Mouse (Mus musculus): Measurements from ENCODE around the gene Ltbp4. TPM values are rescaled to one million over a fixed set of nuclear protein-coding genes. Genes with fewer than 3 reads are reported as not detected.

Ltbp4 gene
- polyA plus RNA-seq, 1 experiment from 2014 or later = 81.0 TPM

GRCm38 (mm10) chr7:27359162-27359561 lies 21.7 kb upstream of the Ltbp4 start:
- H3K4me2 ChIP-seq (replicated peaks; ENCODE audit: low read depth) = no peak overlapping the region
- no peak overlapping the region for H3K9ac ChIP-seq (ENCODE audit: low read length)
- no peak overlapping the region for H3K4me3 ChIP-seq (ENCODE audit: low read depth, low read length)
- peaks cover 9% of the 10 kb centered on the region; the same call in 1 of the 2 replicates for H3K4me1 ChIP-seq (replicated peaks; ENCODE audit: control insufficient read depth, insufficient read depth)
- DNase-seq (ENCODE audit: low spot score) (no peak), ATAC-seq (ENCODE audit: low FRiP score, low TSS enrichment) (no peak)
- H3K27me3 ChIP-seq (ENCODE audit: control insufficient read depth, insufficient read depth, low read length) = no peaks in the 10 kb centered on the region
- H3K9me3 ChIP-seq (ENCODE audit: control insufficient read depth, low read length) = no peaks in the 10 kb centered on the region
- H3K27ac ChIP-seq (replicated peaks) = no peak overlapping the region
- TF ChIP-seq CTCF (IDR thresholded peaks at IDR 0.05; ENCODE audit: low read depth) = peak; percentile 26
- no peak for TF ChIP-seq EP300 (optimal IDR thresholded peaks at IDR 0.05)
- 58% methylated on average over 2 of the region's 2 CpGs for WGBS
- no peaks in the 10 kb centered on the region for H3K36me3 ChIP-seq (ENCODE audit: control insufficient read depth, insufficient read depth, low read length)

GRCm38 (mm10) chr7:27357595-27357978 lies 20.1 kb upstream of the Ltbp4 start:
- peak overlapping the region; percentile 68 for H3K4me3 ChIP-seq (ENCODE audit: low read depth, low read length)
- no peaks in the 10 kb centered on the region for H3K36me3 ChIP-seq (ENCODE audit: control insufficient read depth, insufficient read depth, low read length)
- DNase-seq (ENCODE audit: low spot score) (no peak), ATAC-seq (ENCODE audit: low FRiP score, low TSS enrichment) (no peak)
- no peak for TF ChIP-seq CTCF (IDR thresholded peaks at IDR 0.05; ENCODE audit: low read depth)
- no peak for TF ChIP-seq EP300 (optimal IDR thresholded peaks at IDR 0.05)
- H3K4me2 ChIP-seq (replicated peaks; ENCODE audit: low read depth) = peak overlapping the region; percentile 77
- peaks cover 9% of the 10 kb centered on the region; the same call in 1 of the 2 replicates for H3K4me1 ChIP-seq (replicated peaks; ENCODE audit: control insufficient read depth, insufficient read depth)
- no peak overlapping the region for H3K9ac ChIP-seq (ENCODE audit: low read length)
- H3K27ac ChIP-seq (replicated peaks) = peak overlapping the region; percentile 88
- WGBS = 20% methylated on average over 3 of the region's 3 CpGs
- H3K9me3 ChIP-seq (ENCODE audit: control insufficient read depth, low read length) = no peaks in the 10 kb centered on the region
- no peaks in the 10 kb centered on the region for H3K27me3 ChIP-seq (ENCODE audit: control insufficient read depth, insufficient read depth, low read length)

DNA sequence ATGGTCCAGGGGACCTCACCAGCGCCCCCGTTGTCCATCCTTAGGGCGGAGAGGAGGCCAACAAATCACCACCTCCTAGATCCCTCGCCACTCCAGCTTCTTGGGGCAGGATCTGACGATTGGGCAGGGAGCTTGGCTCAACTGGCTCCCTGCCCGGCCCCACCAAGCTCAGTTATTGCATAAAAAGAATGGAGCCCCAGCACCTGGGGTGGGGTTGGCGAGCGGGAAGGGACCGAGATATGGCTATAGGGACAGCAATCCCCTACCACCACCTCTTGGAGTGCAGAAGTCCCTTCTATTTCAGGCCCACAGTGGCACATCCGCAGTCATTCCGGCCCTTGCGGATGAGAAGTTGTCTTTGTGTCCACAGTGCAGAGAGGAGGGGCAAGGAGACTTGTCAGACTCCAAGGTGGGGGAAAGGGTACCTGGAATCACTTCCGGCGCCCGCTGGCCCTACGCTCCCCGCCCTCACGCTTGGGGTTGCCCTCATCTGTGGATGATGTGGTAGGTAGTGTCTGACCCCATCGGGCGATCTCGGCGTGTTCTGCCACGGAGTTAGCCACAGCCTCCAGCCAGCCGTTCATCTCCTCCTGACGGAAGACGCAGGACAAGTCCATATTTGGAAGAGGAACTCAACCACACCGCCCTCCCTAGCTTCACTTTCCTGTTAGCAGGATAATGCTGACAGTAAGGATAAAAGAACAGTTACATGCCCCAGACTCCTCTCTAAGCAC lies 19.5 kb upstream of the Ltbp4 start, which contains the start of gene Gm20479:
Gene Gm20479, minus strand, starts transcription at position 559 of the 734 bp plus-strand sequence.
- no peaks in the 10 kb centered on the region for H3K27me3 ChIP-seq (ENCODE audit: control insufficient read depth, insufficient read depth, low read length)
- TF ChIP-seq CTCF (IDR thresholded peaks at IDR 0.05; ENCODE audit: low read depth) (peak; percentile 35), EP300 (optimal IDR thresholded peaks at IDR 0.05) (no peak)
- H3K4me1 ChIP-seq (replicated peaks; ENCODE audit: control insufficient read depth, insufficient read depth) = peaks cover 9% of the 10 kb centered on the region; the same call in 1 of the 2 replicates
- DNase-seq (ENCODE audit: low spot score) = no peak
- peak within 1 kb of the TSS; percentile 53 for H3K9ac ChIP-seq (ENCODE audit: low read length)
- peak within 1 kb of the TSS; percentile 77 for H3K4me2 ChIP-seq (replicated peaks; ENCODE audit: low read depth)
- peak within 1 kb of the TSS; percentile 68 for H3K4me3 ChIP-seq (ENCODE audit: low read depth, low read length)
- H3K27ac ChIP-seq (replicated peaks) = peak within 1 kb of the TSS; percentile 88
- H3K9me3 ChIP-seq (ENCODE audit: control insufficient read depth, low read length) = no peaks in the 10 kb centered on the region
- WGBS = 6% methylated on average over 25 of the region's 27 CpGs
- ATAC-seq (ENCODE audit: low FRiP score, low TSS enrichment) = no peak
- no peaks in the 10 kb centered on the region for H3K36me3 ChIP-seq (ENCODE audit: control insufficient read depth, insufficient read depth, low read length)

DNA sequence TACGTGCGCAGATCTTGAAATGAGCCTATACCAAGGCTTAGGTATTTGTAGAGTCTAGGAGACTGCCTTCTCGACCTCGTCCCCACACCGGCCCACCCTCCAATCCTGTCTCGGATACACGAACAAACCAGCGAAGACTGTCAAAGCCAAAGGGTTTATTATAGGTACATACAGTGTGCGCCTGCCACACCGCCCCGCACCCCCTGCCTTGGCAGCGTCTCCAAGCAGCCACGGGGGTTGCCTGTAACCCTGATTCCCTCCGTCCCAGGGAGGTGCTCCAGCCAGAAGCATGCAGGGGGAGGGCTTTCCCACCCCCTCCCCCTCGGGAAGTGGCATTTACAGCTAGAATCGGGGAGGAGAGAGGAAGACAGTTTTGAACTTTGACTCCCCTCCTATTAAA lies 18.8 kb upstream of the Ltbp4 start:
- peak; percentile 25 for ATAC-seq (ENCODE audit: low FRiP score, low TSS enrichment)
- Histone ChIP-seq H3K9ac (ENCODE audit: low read length) (no peak overlapping the region), H3K9me3 (ENCODE audit: control insufficient read depth, low read length) (no peaks in the 10 kb centered on the region), H3K27ac (replicated peaks) (peak overlapping the region; percentile 88), H3K36me3 (ENCODE audit: control insufficient read depth, insufficient read depth, low read length) (0 out of 2 replicates have a peak, but pooled peaks cover 3% of the 10 kb centered on the region), H3K27me3 (ENCODE audit: control insufficient read depth, insufficient read depth, low read length) (no peaks in the 10 kb centered on the region), H3K4me2 (replicated peaks; ENCODE audit: low read depth) (peak overlapping the region; percentile 77), H3K4me1 (replicated peaks; ENCODE audit: control insufficient read depth, insufficient read depth) (peaks cover 9% of the 10 kb centered on the region; the same call in 1 of the 2 replicates), H3K4me3 (ENCODE audit: low read depth, low read length) (peak overlapping the region; percentile 68)
- WGBS = 3% methylated on average over 16 of the region's 16 CpGs
- peak; percentile 49 for DNase-seq (ENCODE audit: low spot score)
- TF ChIP-seq EP300 (optimal IDR thresholded peaks at IDR 0.05) = no peak
- TF ChIP-seq CTCF (IDR thresholded peaks at IDR 0.05; ENCODE audit: low read depth) = no peak

GRCm38 (mm10) chr7:27355745-27356240 lies 18.3 kb upstream of the Ltbp4 start, which contains the start of gene Shkbp1:
Gene Shkbp1 (minus strand): TSS chr7:27356019.
- Histone ChIP-seq H3K27ac (replicated peaks) (peak within 1 kb of the TSS; percentile 88), H3K27me3 (ENCODE audit: control insufficient read depth, insufficient read depth, low read length) (no peaks in the 10 kb centered on the region), H3K9me3 (ENCODE audit: control insufficient read depth, low read length) (no peaks in the 10 kb centered on the region), H3K4me3 (ENCODE audit: low read depth, low read length) (peak within 1 kb of the TSS; percentile 68), H3K36me3 (ENCODE audit: control insufficient read depth, insufficient read depth, low read length) (0 out of 2 replicates have a peak, but pooled peaks cover 3% of the 10 kb centered on the region), H3K4me2 (replicated peaks; ENCODE audit: low read depth) (peak within 1 kb of the TSS; percentile 77), H3K4me1 (replicated peaks; ENCODE audit: control insufficient read depth, insufficient read depth) (peaks cover 9% of the 10 kb centered on the region; the same call in 1 of the 2 replicates), H3K9ac (ENCODE audit: low read length) (peak within 1 kb of the TSS; percentile 64)
- TF ChIP-seq CTCF (IDR thresholded peaks at IDR 0.05; ENCODE audit: low read depth) (no peak), EP300 (optimal IDR thresholded peaks at IDR 0.05) (no peak)
- under 1% methylated on average over 34 of the region's 34 CpGs for WGBS
- peak; percentile 92 for DNase-seq (ENCODE audit: low spot score)
- peak; percentile 94 for ATAC-seq (ENCODE audit: low FRiP score, low TSS enrichment)
